Mouse (Mus musculus): ENCODE data around the gene Iqub.

GRCm38 (mm10) chr6:24516197-24516596 lies 1.3 kb upstream of the Iqub start:
- no peak for TF ChIP-seq CTCF (IDR thresholded peaks at IDR 0.05; ENCODE audit: control insufficient read depth, insufficient read depth, insufficient read length)
- no peak for TF ChIP-seq MAX (IDR thresholded peaks at IDR 0.05)

Data from C2C12 (cell line).